Mouse (Mus musculus) splenic B cell, adult 2 months (primary cell): ENCODE results near the gene Pole3.
A peak's percentile ranks its signal among the peaks of the same experiment; 100 is the strongest.

ENCODE experiments used
- DNase-seq: peaks from one replicate; pipeline ENCODE4 v3.0.0-alpha.2; 2011; ENCODE audit warnings: low read depth, low spot score
- H3K27me3 ChIP-seq: 2 replicates; pipeline ENCODE4 v1.6.1; 2012; ENCODE audit warnings: mild to moderate bottlenecking, low read length, moderate library complexity, mixed read lengths; ENCODE audit not compliant: control insufficient read depth, poor library complexity, insufficient read depth, severe bottlenecking
- H3K36me3 ChIP-seq: 2 replicates; pipeline ENCODE4 v1.6.1; 2012; ENCODE audit warnings: mild to moderate bottlenecking, low read length, moderate library complexity, mixed read lengths; ENCODE audit not compliant: control insufficient read depth, poor library complexity, insufficient read depth, severe bottlenecking

The Pole3 gene

DNA sequence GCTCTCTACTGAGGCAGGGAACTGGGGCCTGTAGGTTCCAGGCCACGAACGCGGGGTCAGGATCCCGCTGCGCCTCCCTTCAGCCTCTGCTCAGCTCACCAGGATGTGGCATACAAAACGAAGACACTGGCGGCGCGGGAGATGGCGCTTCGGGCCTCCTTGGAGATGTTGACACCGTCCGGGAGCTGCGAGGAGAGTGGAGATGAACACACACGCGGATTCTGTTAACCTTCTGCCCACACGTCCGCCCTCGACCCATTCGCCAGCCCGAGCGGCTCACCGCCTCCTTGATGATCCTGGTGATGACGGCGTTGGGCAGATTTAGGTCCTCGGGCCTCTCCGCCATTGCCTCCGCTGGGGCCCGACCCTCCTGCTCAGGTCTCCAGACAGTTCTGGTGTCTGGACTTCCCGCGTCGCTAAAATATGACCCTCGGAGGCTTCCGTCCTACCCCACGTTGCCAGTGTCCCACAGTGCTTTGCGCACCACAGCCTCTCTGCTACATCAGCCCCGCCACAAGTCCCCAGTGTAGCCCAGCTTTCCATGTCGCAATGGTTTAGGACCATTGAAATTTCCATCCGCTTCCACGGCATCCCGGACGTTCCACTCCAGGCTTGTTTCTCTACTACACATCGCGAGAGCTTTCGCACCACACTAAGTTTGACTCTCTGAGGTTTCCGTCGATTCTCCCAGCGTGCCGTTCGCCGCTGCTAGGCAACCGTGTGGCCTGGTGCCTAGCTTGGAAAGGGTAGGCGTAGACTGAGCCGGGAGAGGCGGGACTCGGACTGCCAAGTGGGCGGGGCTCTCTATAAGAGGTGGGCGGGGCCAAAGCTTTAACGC is at the start of gene Pole3, which contains the start of gene 4933430I17Rik:
Pole3 (minus strand) TSS at position 418 of the 838 bp plus-strand sequence.
4933430I17Rik (plus strand) TSS at position 719 of the 838 bp plus-strand sequence.
- no peaks in the 10 kb centered on the region for H3K36me3 ChIP-seq
- no peaks in the 10 kb centered on the region for H3K27me3 ChIP-seq
- peak; percentile 98 for DNase-seq

DNA sequence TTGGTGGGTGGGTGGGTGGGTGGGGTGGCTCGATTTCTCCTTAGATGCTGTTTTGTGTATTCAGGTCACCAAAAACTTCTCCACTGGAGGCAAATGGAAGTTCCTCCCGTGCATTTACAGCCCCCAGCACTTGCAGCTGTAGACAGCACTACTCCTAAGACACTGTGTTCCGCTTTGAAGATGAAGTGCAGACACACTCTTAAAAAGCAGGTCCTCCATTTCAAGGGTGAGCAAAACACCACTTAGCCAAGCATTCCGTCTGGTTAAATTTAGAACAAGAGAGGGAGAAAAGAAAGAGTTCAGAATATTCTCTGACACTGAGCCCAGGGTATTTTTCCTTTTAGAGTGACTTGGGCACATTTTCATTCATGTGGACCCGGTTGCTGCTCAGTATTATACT is 45.2 kb upstream of the Pole3 start:
- Histone ChIP-seq H3K27me3 (no peaks in the 10 kb centered on the region; the same call in 1 of the 2 replicates), H3K36me3 (no peaks in the 10 kb centered on the region)
- DNase-seq = no peak

GRCm38 (mm10) chr4:62569603-62570002 is 44.7 kb upstream of the Pole3 start:
- no peaks in the 10 kb centered on the region; the same call in 1 of the 2 replicates for H3K27me3 ChIP-seq
- no peaks in the 10 kb centered on the region for H3K36me3 ChIP-seq
- no peak for DNase-seq

GRCm38 (mm10) chr4:62568359-62568758 is 43.5 kb upstream of the Pole3 start:
- no peaks in the 10 kb centered on the region; the same call in 1 of the 2 replicates for H3K27me3 ChIP-seq
- DNase-seq = no peak
- H3K36me3 ChIP-seq = no peaks in the 10 kb centered on the region

DNA sequence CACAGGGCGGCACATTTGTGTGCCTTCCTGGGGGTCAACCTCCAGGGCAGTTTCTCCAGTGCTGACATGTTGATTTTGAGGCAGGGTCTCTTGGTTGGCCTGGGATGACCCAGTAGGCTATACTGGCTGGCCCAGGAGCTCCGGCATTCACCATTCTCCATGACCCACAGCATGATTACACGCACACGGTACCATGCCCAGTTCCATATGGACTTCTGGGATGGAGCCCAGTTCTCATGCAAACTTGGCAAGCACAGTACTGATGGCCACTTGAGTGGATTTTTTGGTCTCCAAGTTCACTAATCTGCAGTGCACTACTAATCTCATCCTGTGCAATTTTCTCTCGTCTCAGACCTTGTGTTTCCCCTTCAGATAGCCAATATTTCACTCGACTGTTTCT is 42.8 kb upstream of the Pole3 start:
- Histone ChIP-seq H3K36me3 (no peaks in the 10 kb centered on the region), H3K27me3 (no peaks in the 10 kb centered on the region; the same call in 1 of the 2 replicates)
- no peak for DNase-seq

DNA sequence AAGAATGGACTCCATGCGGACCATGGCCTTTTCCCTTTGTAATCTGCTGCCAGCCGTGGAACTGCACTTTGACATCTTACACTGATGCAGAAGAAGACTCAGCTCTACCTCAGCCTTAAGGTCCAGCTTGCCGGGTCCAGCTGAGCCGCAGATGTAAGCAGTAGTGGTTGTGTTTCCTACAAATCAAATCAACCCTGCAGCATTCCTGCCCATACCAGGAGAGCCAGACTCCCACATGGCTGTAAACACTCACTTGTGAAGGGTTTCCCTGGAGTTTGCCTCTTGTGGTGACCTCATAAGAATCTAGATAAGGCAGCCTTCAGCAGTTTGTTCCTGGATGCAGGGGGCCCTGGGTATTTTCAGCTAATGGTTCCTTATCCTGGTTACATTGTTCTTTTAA is 41.7 kb upstream of the Pole3 start:
- DNase-seq = no peak
- H3K36me3 ChIP-seq = no peaks in the 10 kb centered on the region
- no peaks in the 10 kb centered on the region; the same call in 1 of the 2 replicates for H3K27me3 ChIP-seq

- Histone ChIP-seq H3K27me3 (no peaks in the 10 kb centered on the region), H3K36me3 (no peaks in the 10 kb centered on the region)
- DNase-seq = peak; percentile 42
These were observed 37.1 kb upstream of the Pole3 start for GRCm38 (mm10) chr4:62562006-62562405.

GRCm38 (mm10) chr4:62561630-62562001 is 36.7 kb upstream of the Pole3 start:
- no peak for DNase-seq
- H3K36me3 ChIP-seq = no peaks in the 10 kb centered on the region

GRCm38 (mm10) chr4:62560963-62561629 is 36.2 kb upstream of the Pole3 start:
- Histone ChIP-seq H3K27me3 (no peaks in the 10 kb centered on the region), H3K36me3 (no peaks in the 10 kb centered on the region)
- peak; percentile 94 for DNase-seq

More at GRCm38 (mm10) chr4:62561630-62562001, 36.7 kb upstream of the Pole3 start:
- H3K27me3 ChIP-seq = no peaks in the 10 kb centered on the region

GRCm38 (mm10) chr4:62559797-62560329 is 35.0 kb upstream of the Pole3 start, which contains the start of gene Rgs3:
Gene Rgs3, plus strand, starts transcription at chr4:62559847.
- Histone ChIP-seq H3K36me3 (no peaks in the 10 kb centered on the region), H3K27me3 (no peaks in the 10 kb centered on the region)
- DNase-seq = no peak

- H3K36me3 ChIP-seq = no peaks in the 10 kb centered on the region
- no peak for DNase-seq
- H3K27me3 ChIP-seq = no peaks in the 10 kb centered on the region
These were observed 32.6 kb upstream of the Pole3 start for GRCm38 (mm10) chr4:62557436-62557835.

DNA sequence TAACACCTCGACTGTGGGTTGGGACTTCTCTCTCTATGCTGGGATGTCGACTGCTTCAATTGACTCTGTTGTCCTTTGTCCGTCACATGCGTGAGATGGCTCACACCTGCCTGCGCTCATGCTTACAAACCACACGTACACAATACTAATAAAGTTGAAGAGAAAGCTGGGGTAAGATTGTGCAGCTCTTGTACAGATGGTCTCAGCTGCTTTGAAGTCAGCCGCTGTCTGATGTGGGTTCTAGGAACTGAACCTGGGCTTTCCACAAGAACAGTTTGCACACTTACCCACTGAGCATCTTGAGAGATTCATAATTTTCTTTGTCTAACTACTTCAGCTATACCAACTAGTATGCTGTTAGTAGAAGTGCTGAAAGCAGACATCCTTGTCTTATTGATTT is 27.1 kb upstream of the Pole3 start:
- Histone ChIP-seq H3K36me3 (no peaks in the 10 kb centered on the region), H3K27me3 (0 out of 2 replicates have a peak, but pooled peaks cover 1% of the 10 kb centered on the region)
- DNase-seq = no peak

DNA sequence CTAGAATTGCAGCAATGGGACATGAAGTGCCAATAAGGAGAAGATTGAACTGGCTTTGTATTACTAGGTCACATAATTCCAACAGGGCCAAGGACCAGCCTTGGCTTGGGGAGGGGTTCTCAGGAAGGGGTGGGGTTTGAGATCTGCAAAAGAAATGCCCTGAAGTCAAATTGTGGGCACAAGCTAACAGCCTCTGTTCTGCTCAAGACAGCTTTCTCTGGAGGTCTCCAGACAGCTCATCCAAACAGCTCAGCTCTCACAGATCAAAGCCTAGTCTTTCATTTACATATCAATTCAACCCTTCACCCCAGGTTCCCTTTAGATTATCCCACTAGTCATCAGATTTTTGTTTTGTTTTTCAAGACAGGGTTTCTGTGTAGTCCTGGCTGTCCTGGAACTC is 19.9 kb upstream of the Pole3 start:
- Histone ChIP-seq H3K27me3 (no peaks in the 10 kb centered on the region), H3K36me3 (no peaks in the 10 kb centered on the region)
- no peak for DNase-seq

- H3K36me3 ChIP-seq = no peaks in the 10 kb centered on the region
- no peaks in the 10 kb centered on the region for H3K27me3 ChIP-seq
- DNase-seq = no peak
These were observed 18.9 kb upstream of the Pole3 start for GRCm38 (mm10) chr4:62543782-62544181.

- Histone ChIP-seq H3K36me3 (no peaks in the 10 kb centered on the region), H3K27me3 (no peaks in the 10 kb centered on the region)
- DNase-seq = no peak
These were observed 16.9 kb upstream of the Pole3 start for GRCm38 (mm10) chr4:62541802-62542201.
